Mouse (Mus musculus): ENCODE measurements at regions not wholly inside any gene's neighbourhood (a gene's known extent, or its start where the extent isn't known, plus 50 kb on each side); places are given as distances from the start of the nearest gene placed in this dataset.

GRCm38 (mm10) chr7:115073406-115073805 is 329.9 kb downstream of the Insc start:
- in situ Hi-C loops (cut with MboI, MseI), result loop anchor here (5.0 kb wide), 1 partner anchor 34 kb away; no protein-coding TSS in a partner anchor

GRCm38 (mm10) chr7:115076781-115077180 is 333.3 kb downstream of the Insc start:
- in situ Hi-C loops (cut with MboI, MseI), result no loop called here

DNA sequence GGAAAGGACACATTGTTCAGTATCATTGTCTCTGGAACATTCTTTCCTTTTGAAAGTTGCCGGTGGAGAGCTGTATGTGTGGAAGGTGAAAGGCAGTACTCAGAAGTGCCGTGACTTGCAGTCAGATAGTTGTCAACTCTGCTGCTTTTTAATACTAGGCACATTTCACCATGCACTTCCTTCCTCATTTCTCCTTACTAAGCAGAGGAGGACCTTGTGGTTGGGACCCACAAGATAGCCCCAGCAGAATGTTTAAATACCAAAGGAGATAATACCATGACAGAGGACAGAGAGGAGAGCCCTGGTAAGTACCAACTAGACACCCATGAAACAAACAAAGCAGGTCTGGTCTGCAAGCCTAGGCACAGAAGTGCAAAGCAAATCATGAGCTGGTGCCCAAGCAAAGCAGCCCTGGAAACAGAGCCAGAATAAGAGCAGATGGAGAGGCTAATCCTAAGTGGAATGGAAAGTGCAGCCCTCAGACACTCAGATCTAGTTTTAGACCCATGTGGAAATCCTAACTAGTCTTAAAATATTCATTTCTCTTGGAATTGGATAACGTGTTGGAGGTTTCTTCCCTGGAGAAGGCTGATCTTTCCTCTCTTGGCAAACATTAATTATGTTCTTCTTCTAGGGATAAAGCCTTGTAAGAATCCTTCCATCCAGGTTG is 341.4 kb downstream of the Insc start:
- in situ Hi-C loops (cut with MboI, MseI), result no loop called here

DNA sequence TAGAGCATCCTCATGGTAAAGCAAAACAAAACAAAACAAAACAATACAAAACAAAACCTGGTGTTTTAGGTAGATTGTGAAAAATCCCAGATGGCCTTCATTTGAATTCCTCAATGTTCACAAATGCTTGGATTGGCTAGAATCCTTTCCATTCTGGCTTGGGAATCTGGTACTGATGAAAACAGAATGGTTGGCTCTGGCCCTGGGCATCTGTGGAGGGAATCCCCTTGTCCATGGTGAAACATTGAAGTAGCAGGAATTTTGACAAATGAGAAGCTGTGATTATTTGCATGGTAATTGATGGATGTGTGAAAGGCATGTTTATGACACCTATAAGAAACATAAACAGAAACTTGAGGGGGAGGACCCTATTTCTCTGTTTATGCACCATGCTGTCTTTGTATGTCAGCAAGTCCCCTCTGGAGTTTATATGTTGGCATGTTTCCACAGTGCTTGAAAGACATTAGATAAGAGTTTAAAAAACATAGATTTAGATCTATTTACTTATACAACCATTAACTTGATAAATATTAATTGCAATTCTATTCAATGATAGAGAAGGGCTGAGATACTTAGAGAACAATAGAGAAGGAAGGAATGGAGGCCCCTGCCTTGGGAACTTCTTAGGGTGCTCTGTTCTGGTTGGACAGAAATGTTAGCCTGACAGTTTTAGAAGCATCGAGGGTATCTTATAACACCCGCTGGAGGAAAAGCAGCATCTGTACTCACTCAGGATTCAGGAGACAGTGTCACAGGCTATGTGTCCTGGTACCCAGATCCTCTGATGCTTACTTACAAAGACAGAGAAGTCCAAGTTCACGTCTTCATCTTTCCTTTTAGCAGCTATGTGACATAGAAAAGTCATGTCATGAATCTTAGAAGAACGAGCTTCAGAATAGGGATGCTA is 343.3 kb downstream of the Insc start:
- in situ Hi-C loops (cut with MboI, MseI), result no loop called here

DNA sequence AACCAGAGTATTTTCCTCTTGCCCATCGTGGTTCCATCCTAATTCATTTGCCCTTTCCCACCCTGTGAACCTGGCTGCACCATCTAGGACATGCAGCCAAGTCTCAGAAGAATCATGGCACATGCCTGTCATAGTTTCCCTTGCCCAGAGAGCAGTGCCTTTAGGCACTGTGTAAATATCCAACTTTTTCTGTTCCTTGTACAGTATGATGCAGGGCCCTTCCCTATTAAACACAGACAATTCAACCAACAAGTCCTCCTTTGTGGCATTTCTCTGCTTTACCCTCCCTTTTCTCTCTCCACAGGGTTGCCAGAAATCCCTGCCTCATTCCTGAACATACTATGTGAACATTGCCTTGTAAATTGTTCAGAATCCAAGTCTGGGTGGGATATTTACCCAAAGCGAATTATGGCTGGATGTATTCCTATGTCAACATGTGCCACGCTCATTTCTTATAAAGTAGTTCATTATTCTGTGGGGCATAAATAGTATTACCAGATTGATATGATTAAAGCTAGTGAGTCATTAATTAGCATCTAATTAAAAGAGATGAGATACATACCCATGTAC is 349.1 kb downstream of the Insc start:
- in situ Hi-C loops (cut with MboI, MseI), result no loop called here

DNA sequence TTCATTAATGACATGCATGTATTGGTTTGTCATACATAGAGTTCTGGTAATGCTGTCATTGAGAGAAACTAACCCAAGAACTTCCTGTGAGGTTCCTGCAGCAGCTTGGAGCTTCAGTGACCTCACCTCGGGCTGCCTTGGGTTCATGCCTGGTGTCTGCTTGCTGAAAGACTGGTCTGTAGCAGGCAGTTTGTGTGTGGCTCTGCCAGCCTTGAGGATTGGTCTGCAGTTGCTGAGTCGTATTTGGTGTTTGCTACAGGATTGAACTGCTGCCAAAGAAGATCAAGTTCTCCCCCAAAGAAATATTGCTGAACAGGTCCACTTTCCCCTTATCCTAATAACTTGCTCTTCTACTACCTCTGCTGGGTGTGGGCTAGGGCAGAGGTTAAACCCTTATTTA is 362.5 kb downstream of the Insc start:
- in situ Hi-C loops (cut with MboI, MseI), result loop anchor here (5.0 kb wide), 1 partner anchor 34 kb away; no protein-coding TSS in a partner anchor

DNA sequence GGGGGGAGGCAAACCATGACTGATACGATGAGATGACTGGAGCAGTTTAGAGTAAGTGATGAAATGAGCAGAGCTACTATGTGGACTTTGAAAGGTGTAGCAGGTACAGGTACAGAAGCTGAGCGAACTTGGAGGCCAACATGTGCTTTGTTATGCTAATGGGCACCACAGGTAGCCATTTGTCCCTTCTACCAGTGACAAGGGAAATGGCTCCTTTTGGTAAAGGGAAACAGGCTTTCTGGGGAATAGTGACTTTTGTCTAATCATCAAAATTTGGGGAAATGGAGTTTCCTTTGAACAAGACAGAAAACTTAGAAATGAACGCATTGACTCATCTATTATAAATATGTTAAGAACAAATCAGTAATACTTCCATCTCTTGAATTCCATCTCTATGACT is 368.8 kb downstream of the Insc start:
- in situ Hi-C loops (cut with MboI, MseI), result no loop called here

DNA sequence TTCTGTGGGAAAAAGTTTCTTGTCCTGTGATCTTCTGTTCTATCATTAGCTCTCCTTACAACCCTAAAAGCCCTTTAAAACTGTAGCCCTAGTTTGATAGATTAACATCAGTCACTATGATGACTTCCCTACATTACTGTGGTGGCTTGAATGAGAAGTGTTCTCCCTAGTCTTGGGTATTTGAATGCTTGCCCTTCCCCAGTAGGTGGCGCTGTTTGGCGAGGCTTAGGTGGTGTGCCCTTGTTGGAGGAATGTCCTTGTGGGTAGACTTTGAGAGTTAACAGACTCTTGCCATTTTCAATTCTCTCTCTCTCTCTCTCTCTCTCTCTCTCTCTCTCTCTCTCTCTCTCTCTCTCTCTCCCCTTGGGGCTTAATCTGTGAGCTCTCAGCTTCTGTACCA is 379.8 kb downstream of the Insc start:
- in situ Hi-C loops (cut with MboI, MseI), result no loop called here

GRCm38 (mm10) chr7:115129001-115129400 is 385.5 kb downstream of the Insc start:
- in situ Hi-C loops (cut with MboI, MseI), result no loop called here

- in situ Hi-C loops (cut with MboI, MseI), result no loop called here
Observed at GRCm38 (mm10) chr7:115131259-115131969, 387.9 kb downstream of the Insc start.

DNA sequence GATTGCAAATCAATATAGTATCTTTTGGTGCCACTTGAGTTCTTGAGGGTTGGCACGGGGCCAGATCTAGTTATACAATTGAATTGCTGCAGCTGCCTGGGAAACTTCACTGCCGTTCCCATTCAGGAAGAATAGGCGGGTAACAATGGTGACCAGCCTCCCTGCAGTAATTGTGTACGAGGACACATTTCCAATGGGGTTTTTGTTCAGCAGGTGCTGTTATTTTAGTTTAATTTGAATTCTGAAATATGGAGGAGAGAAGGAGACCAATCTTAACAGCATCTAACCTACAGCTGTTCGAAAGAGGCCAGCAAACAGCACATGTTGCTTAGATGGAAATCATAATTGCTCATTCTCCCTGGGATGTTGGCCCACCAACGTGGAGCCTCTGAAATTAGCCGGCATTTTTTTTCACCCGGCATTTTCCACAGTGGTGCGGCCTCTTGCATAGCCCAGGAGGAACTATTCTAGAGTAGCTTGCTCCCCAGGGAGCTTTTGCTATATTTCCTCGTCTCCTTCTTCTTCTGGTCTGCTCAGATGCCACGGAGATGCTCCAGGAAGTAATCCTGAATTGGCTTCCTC is 388.6 kb downstream of the Insc start:
- in situ Hi-C loops (cut with MboI, MseI), result no loop called here

DNA sequence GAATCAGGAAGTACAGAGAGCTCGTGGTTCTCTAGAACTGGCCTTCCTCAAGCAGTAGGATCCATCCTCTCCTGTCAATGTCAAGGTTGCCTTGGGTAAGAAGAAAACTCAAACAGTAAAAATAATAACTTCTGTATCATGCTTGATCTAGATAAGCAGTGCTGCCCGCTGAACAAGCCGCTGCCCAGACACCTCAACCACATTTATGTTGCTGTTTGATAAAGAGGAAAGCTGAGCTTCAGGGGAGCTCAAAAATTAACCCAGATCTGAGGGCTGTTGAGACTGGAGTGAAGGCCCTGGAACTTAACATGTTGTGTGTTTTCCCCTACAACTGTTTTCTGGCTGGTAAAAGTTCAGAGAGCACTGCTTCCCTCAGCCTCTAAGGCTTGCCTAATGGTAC is 389.1 kb downstream of the Insc start:
- in situ Hi-C loops (cut with MboI, MseI), result no loop called here

DNA sequence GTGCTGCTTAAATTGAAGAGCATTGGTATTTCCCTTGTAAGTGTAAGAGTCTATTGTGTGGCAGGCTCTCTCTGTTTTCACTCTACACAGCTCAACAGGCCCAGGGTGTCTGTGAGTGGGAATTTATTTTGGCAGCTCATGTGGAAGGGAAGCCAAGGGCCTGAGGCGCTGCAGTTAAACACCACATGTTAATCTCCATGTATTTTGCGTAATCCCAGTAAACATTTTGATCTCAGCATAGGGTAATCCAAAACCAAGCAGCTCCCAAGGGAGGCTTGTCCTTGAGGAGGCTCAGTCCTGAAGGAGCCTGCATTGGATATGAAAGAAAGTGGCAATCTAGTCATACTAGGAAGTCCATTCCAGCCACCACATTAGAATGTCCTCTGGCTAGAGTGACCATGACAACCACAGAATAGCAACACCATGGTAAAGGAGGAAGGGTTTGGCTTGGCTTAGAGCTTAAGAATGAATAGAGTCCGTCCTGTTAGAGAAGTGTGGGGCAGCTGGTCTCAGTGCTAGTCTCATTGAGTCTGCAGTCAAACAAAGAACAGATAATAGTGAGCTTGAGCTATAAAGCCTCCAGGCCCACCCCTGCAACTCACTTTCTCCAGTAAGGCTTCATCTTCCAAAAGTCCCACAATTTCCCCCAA is 391.6 kb downstream of the Insc start:
- in situ Hi-C loops (cut with MboI, MseI), result no loop called here

DNA sequence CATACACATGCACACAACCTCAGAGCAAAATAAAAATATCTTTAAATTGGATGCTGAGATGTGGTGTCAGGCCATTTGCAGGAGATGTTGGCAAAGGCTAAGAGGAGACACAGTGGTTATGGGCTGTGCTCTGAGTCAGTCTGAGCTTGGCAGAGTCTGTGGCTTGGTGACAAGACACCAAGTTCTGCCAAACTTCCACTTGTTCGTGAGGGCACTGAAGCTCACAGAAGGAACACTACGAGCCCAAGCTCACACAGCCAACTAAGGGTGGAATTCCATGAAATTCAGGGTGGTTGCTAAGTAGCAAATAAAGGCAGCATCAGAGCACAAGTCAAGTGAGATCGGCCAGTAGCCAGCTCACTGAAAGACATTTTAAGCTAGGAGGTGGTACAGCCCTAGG is 396.8 kb downstream of the Insc start:
- in situ Hi-C loops (cut with MboI, MseI), result no loop called here

DNA sequence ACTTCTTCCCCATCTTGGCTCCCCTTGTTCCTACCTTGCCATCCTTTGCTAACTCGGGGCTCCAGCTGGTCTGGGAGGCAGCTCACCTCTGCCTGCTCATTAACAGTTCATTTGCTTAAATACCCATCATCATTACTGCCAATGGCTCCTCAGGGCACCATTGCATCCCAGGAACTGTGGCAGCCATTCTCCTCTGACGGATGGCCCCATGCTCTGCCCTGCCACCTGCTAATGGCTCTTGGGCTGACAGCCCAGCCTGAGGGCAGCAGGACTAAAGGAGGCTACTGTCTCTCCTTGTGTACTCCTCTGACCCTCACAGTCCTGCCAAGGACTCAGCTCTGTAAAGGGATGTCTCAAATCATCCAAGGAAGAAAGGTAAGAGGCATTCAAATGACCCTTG is 398.7 kb downstream of the Insc start:
- in situ Hi-C loops (cut with MboI, MseI), result no loop called here

DNA sequence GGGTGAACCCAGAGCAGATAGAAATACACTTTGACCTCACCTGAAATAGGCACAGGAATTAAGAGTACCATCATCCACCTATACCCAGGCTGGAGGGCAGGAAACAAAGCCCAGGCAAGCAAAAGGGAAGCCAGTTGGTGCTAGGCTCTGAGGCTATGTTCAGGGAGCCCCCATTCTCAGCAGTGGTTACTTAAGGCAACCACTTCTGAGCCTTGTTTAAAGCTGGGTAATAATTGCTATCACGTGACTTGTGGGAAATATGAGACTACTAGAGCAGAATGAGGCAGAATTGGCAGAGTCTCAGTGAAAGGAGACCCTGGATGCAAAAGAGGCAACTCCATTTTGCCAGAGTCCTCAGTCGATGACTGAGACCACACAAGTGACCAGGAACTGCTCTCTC is 401.5 kb downstream of the Insc start:
- in situ Hi-C loops (cut with MboI, MseI), result no loop called here

GRCm38 (mm10) chr7:115147352-115147977 is 404.0 kb downstream of the Insc start:
- in situ Hi-C loops (cut with MboI, MseI), result no loop called here

DNA sequence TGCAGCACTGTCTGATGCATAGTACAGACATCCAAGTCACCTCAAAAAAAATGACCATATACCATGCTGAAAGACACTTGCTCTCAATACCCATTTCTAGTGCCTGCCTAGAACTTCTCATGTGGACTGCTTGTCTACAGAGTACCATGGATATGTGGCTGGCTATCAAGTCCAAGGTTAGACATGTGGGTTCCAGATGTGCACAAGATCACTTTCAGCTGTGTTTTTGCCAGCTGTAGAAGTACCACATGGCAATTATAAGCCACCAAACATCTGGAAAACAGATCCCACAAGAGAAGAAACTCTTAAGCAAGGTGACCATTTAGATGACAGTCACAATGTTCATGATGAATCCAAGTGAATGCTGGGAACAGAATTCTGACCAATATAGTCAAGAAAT is 409.8 kb downstream of the Insc start:
- in situ Hi-C loops (cut with MboI, MseI), result no loop called here

- in situ Hi-C loops (cut with MboI, MseI), result no loop called here
Observed at GRCm38 (mm10) chr7:115153764-115154509, 410.4 kb downstream of the Insc start.

DNA sequence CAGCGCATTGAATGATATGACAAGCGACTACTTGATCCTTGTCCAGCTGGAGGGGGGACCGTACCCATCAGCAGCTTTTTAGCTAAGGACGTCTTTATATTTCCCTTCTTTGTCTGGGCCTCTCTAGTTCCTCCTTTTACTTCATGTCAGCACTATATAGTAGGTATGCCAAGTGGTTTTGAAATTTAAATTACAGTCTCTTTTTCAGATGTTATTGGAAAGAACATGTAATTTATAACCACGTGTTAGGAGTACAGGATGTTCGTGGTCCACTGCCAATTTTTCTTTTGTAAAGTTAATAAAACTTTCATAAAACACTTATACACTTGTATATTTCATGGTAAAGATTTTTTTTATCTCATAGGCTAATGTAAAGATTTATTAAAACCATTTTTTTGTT is 426.5 kb downstream of the Insc start:
- in situ Hi-C loops (cut with MboI, MseI), result no loop called here
